Mouse (Mus musculus): ENCODE results near the gene Slit3.

Gene Slit3

GRCm38 (mm10) chr11:35535027-35535426, 414.0 kb downstream of the Slit3 start:
- no peak for DNase-seq (ENCODE audit: low spot score)

- DNase-seq (ENCODE audit: low spot score) = no peak
Observed at GRCm38 (mm10) chr11:35537128-35538088, 416.4 kb downstream of the Slit3 start.

- DNase-seq (ENCODE audit: low spot score) = no peak
Observed at GRCm38 (mm10) chr11:35542731-35543130, 421.7 kb downstream of the Slit3 start.

DNA sequence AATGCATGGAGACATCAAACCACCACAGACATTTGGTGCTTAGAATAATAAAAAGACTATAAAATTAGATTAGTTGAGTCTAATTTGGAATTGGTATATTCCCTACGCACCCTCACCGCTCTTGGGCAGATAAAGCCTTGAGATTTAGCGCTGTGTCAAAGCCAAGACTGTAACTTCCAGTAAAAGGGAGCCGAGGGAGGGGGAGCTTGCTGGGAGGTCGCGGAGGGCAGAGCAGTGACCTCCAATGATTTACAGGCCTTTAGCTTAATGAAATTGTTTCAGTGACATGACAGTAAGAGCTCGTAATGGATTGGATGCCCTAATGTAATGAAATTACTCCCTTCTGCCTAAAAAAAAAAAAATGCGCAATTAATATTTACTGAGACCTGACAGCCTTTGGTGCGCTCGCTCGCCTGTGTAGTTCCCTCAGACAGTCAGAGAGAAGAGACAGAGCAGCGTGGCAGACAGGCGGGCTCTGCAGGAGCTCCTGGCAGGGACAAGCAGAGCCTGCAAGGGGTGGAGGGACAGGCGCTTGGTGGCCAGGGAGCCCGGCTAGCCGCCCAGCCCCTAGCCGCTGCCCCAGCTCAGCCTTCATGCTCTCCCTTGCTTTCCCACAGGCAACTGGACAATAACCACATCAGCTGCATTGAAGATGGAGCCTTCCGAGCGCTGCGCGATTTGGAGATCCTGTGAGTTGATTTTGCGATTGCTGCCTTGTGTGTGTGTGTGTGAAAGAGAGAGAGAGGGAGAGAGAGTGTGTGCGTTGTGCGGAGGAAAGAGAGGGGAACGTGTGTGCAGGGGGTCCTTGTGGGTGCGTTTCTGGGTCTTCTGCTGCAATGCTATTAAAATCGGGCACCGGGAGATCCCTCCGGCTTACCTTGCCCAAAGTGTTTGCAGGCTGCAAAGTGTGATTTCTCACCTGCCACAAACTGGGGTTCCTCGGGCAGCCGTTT, 423.4 kb downstream of the Slit3 start:
- DNase-seq (ENCODE audit: low spot score) = no peak

DNA sequence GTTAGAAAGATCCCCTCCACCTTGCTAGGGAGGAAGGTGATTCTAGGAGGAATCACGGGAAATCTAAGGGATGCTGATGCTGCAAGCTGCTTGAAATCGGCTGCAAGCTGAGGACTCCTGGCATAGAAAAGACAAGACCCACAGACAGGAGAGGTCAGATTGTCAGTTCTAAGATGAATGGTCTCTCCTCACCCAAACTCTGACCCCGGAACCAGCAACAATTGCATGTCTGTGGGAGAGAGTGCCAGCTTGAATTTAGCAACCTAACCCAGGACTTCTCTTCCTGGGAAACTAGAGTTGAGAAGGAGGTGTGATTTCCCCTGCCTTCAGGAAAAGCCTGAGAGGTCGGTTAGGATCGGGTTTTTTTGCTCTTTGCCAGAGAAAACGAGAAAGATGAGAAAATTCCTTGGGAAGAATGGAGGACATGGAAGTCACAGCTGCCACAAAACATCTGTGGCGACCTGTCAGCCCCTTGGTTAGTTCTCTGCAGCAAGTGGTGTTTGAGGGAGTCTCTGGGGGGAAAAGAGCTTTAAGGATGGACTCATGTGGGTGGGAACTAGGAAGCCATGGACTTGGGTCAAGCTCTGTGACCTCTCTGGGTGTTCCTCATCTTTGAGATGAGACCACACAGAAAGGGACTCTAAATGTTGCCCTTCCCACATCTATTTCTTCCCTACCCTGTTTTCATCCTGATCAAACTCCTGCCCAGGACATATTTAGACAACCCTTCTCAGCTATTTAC, 425.2 kb downstream of the Slit3 start:
- no peak for DNase-seq (ENCODE audit: low spot score)

DNA sequence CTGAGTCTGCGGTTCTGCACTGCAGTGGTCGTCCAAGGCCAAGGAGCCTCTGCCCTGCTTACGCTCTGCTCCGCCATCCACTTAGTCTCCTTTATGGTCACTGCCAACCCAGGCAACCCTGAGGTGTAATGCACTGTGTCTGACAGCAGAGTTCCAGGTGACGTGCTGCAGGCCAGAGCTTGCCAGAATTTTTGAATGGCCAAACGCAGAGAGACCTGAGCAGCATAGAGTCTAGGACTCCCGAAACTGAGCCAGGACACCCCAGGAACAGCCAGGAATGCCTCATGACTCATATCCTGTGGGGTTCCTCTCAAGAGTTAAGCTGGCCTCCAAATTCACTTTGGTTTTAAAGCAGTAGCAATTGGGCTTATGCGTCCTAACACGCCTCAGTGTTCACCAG, 429.0 kb downstream of the Slit3 start:
- no peak for DNase-seq (ENCODE audit: low spot score)

- no peak for DNase-seq (ENCODE audit: low spot score)
Observed at GRCm38 (mm10) chr11:35556192-35556591, 435.2 kb downstream of the Slit3 start.

- DNase-seq (ENCODE audit: low spot score) = no peak
Observed at GRCm38 (mm10) chr11:35557476-35557875, 436.5 kb downstream of the Slit3 start.

DNA sequence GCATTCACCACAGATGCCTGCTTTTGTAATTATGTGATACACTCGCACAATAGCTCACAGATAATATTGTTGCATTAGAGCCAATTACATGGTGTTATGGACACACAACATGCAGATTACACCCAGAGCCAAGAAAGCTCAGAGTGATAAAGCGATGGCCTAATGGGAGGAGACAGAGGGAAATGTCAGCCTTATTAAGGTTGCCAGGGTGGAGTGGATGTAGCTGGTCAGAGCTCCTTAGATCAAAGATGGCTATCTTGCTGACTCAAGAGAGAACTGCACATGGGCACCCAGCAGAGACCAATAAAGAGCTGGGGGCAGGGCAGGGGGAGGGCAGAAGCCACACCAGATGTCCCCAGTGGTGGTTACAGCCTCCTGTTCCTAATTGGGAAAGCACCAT, 437.3 kb downstream of the Slit3 start:
- DNase-seq (ENCODE audit: low spot score) = no peak

- DNase-seq (ENCODE audit: low spot score) = no peak
Observed at GRCm38 (mm10) chr11:35559386-35559785, 438.4 kb downstream of the Slit3 start.

DNA sequence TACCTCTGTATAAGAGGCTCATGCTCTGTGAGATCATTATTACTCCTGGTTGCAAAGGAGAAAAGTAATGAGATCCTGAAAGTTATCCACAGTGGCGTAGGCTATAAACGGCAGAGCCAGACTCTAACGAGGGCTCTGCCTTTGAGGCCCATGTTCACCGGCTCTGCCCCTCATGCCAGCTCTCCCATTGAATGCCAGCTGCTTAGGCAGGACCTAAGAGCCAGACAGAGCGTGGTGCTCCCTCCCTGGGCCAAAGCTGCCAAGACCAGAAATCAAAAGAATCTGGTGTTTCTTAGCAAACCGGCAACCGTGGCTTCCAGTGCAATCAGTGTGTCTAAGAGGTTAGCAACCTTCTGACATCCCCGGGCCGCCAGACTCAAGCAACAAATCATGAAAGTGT, 440.7 kb downstream of the Slit3 start:
- no peak for DNase-seq (ENCODE audit: low spot score)

DNA sequence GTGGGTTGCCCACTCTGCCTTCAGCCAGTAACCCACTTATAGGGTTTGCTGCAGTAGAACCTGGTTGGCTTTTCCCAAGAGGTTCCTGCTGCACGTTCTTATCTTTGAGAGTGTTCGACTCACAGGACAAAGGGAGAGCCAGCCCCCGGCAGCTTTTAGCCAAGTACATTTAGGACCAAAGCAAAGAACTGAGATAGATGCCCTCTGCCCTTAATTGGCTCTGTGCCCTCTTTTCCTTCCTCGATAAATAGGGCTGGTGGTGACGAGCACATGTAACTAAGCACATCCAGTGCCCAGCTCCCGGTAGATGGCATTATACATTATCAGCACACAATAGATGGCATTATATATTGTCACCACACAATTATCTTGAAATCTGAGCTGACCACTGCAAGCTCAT, 444.3 kb downstream of the Slit3 start:
- DNase-seq (ENCODE audit: low spot score) = no peak

DNA sequence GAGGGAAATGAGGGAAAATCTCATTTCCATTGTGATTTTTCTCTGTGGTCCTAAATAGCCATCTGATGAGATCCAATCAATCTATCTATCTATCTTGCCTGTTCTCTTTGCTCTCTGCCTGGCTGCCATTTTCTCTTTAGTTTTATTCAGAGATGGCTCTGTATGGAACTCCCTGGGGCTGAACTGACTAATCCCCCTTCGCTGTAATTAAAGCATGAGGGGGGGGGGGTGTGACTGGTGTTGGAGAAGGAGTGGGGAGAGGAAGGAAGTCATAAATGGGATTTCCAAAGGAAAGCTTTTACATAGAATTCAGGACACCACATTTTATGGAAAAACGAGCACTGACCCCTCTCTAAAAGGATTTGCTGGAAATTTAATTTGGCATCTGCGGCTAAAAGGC, 445.7 kb downstream of the Slit3 start:
- no peak for DNase-seq (ENCODE audit: low spot score)

DNA sequence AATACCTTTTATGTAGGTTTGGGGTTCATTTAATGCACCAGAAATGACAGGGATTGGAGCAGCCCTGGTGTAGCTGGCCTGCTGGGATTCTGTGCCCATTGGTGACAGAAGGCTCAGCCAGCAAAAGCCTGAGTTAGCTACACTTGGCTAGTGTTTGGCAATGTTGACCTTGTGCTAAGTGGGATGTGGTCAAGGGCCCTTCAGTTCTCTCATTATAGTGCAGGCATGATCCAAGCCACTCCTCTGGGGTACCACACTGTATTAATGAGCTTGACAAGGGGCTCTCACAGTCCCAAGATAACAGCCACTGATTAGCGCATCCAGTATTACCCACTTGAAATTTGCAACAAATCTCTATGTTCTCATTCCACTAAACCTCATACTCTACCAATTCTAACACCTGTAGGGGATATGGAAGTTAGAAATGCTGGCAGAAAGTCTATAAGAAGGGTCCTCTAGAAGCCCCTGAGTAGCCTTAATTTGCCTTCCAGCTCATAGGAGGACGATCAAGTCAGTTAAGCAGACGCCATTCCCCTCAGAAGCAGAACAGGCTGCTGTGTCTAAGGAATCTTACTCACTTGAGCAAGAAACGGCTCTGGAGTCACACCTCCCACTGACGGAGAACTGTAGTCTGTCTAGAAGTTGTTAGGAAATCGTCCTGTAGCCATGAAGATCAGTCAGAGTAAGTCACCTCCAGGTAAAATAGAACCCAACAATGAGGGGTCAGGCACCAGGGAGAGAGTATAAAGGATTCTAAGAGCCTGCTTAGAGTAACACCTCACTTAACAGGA, 448.3 kb downstream of the Slit3 start:
- DNase-seq (ENCODE audit: low spot score) = no peak

DNA sequence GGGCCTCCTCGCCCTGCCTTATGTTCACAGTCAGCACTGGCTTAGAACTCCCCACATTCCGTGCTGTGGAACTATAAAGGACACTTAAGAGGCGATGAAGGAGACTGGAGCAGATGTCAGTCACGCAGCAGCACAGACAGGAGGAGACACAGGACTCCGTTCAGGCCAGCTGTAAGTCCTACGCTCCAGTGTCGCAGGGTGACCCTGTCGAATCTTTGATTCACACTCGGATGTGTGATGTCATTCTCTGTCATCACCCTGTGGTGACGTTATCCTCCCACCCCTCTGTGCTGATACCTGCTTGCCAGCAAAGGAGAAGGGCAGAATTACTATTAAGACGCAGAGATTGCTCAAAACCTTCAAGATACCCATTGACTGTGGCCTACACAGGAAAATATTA, 448.9 kb downstream of the Slit3 start:
- no peak for DNase-seq (ENCODE audit: low spot score)

GRCm38 (mm10) chr11:35571910-35572309, 450.9 kb downstream of the Slit3 start:
- no peak for DNase-seq (ENCODE audit: low spot score)

DNA sequence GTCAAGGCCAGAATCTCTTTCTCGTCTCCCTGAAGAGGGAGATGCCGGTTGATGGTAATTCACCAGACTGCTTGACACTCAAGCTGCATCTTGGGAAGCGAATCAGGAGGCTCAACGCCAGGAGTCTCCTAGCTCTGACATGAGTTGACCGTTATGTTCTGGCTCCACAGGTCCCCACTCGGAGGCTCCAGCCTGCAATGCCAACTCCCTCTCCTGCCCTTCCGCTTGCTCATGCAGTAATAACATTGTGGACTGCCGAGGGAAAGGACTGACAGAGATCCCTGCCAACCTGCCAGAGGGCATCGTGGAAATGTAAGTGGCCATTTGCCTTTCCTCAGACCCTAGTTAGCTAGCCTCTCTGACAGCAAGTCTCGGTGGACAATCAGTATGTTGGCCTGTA, 457.8 kb downstream of the Slit3 start:
- no peak for DNase-seq (ENCODE audit: low spot score)

GRCm38 (mm10) chr11:35582591-35582990, 461.6 kb downstream of the Slit3 start:
- no peak for DNase-seq (ENCODE audit: low spot score)

GRCm38 (mm10) chr11:35583633-35584032, 462.6 kb downstream of the Slit3 start:
- no peak for DNase-seq (ENCODE audit: low spot score)

- DNase-seq (ENCODE audit: low spot score) = no peak
Observed at GRCm38 (mm10) chr11:35587174-35587959, 466.3 kb downstream of the Slit3 start.
